Mouse (Mus musculus): ENCODE measurements around the gene Dgat2.

GRCm38 (mm10) chr7:99137541-99137940 lies 45.0 kb downstream of the Dgat2 start:
- TF ChIP-seq CTCF (IDR thresholded peaks at IDR 0.05; ENCODE audit: borderline replicate concordance, control insufficient read depth, extremely low read depth, insufficient read depth, low read length, poor library complexity) (no peak), POLR2A (IDR thresholded peaks at IDR 0.05; ENCODE audit: control insufficient read depth, extremely low read depth, insufficient read depth, low read length, poor library complexity) (no peak)

Data from thymus, adult 2 months (tissue).